Mouse (Mus musculus): ENCODE results near the gene Hist1h2br.
"Not testable (repeated sequence)": the region's sequence is repeated elsewhere in the genome, so short reads cannot be mapped to it uniquely, and the experiment has no call there.

The Hist1h2br gene

GRCm38 (mm10) chr13:21833461-21833860 is at the start of gene Hist1h2br, which contains the start of gene Hist1h2ap:
Gene Hist1h2br, plus strand, starts transcription at chr13:21833743.
Gene Hist1h2ap, minus strand, starts transcription at chr13:21833507.
- not testable (repeated sequence) for DNase-seq (ENCODE audit: inconsistent ontology term)

- DNase-seq (ENCODE audit: inconsistent ontology term) = no peak
Observed at GRCm38 (mm10) chr13:21784311-21784710, 49.2 kb upstream of the Hist1h2br start.

- DNase-seq (ENCODE audit: inconsistent ontology term) = peak; percentile 58
Observed at GRCm38 (mm10) chr13:21786189-21786898, 47.2 kb upstream of the Hist1h2br start.

GRCm38 (mm10) chr13:21786899-21787629 is 46.5 kb upstream of the Hist1h2br start, which contains the start of the genes Hist1h2an and Hist1h2bp:
Gene Hist1h2an, minus strand, starts transcription at chr13:21787218.
Gene Hist1h2bp, plus strand, starts transcription at chr13:21787461.
- peak; percentile 96 for DNase-seq (ENCODE audit: inconsistent ontology term)

GRCm38 (mm10) chr13:21787760-21788593 is 45.6 kb upstream of the Hist1h2br start:
- peak; percentile 65 for DNase-seq (ENCODE audit: inconsistent ontology term)

- DNase-seq (ENCODE audit: inconsistent ontology term) = no peak
Observed at GRCm38 (mm10) chr13:21789925-21790324, 43.6 kb upstream of the Hist1h2br start.

GRCm38 (mm10) chr13:21790601-21791283 is 42.8 kb upstream of the Hist1h2br start:
- peak; percentile 30 for DNase-seq (ENCODE audit: inconsistent ontology term)

- no peak for DNase-seq (ENCODE audit: inconsistent ontology term)
Observed at GRCm38 (mm10) chr13:21795584-21795983, 38.0 kb upstream of the Hist1h2br start.

GRCm38 (mm10) chr13:21797163-21797562 is 36.4 kb upstream of the Hist1h2br start:
- not testable (repeated sequence) for DNase-seq (ENCODE audit: inconsistent ontology term)

GRCm38 (mm10) chr13:21803058-21803457 is 30.5 kb upstream of the Hist1h2br start:
- not testable (repeated sequence) for DNase-seq (ENCODE audit: inconsistent ontology term)

GRCm38 (mm10) chr13:21810073-21810472 is 23.5 kb upstream of the Hist1h2br start, which contains the start of the genes Hist1h2bq and Hist1h2ao:
Gene Hist1h2bq, minus strand, starts transcription at chr13:21810197.
Gene Hist1h2ao, plus strand, starts transcription at chr13:21810465.
- not testable (repeated sequence) for DNase-seq (ENCODE audit: inconsistent ontology term)

GRCm38 (mm10) chr13:21811074-21811473 is 22.5 kb upstream of the Hist1h2br start:
- DNase-seq (ENCODE audit: inconsistent ontology term) = not testable (repeated sequence)

GRCm38 (mm10) chr13:21811539-21811938 is 22.0 kb upstream of the Hist1h2br start, which contains the start of gene Hist1h4m:
Gene Hist1h4m, plus strand, starts transcription at chr13:21811746.
- not testable (repeated sequence) for DNase-seq (ENCODE audit: inconsistent ontology term)

- DNase-seq (ENCODE audit: inconsistent ontology term) = not testable (repeated sequence)
Observed at GRCm38 (mm10) chr13:21812092-21812491, 21.5 kb upstream of the Hist1h2br start.

- not testable (repeated sequence) for DNase-seq (ENCODE audit: inconsistent ontology term)
Observed at GRCm38 (mm10) chr13:21820082-21820890, 13.3 kb upstream of the Hist1h2br start.

- no peak for DNase-seq (ENCODE audit: inconsistent ontology term)
Observed at GRCm38 (mm10) chr13:21828511-21828910, 5.0 kb upstream of the Hist1h2br start.

GRCm38 (mm10) chr13:21830344-21830743 is 3.2 kb upstream of the Hist1h2br start:
- DNase-seq (ENCODE audit: inconsistent ontology term) = no peak

- DNase-seq (ENCODE audit: inconsistent ontology term) = not testable (repeated sequence)
Observed at GRCm38 (mm10) chr13:21831418-21832394, 1.8 kb upstream of the Hist1h2br start, which contains the start of gene Hist1h4n. Gene Hist1h4n, minus strand, starts transcription at chr13:21832196.

- DNase-seq (ENCODE audit: inconsistent ontology term) = not testable (repeated sequence)
Observed at GRCm38 (mm10) chr13:21840508-21840907, 7.0 kb downstream of the Hist1h2br start.

All from Muller cell, postnatal 12 days (primary cell).